Mouse (Mus musculus) liver, postnatal 0 days (tissue): ENCODE results near the gene Olfr347. TPM values are rescaled to one million over a fixed set of nuclear protein-coding genes. Genes with fewer than 3 reads are reported as not detected.

Experiments
- ATAC-seq: fragments of 200-750 bp; cut with Nextera tagmentation; 2 replicates; pipeline ENCODE4 v1.8.0; 2017; ENCODE audit warnings: mild to moderate bottlenecking, moderate library complexity
- DNase-seq: peaks from one replicate; pipeline ENCODE4 v3.0.0-alpha.2; 2016
- H3K27ac ChIP-seq: fragments of 300-500 bp; sonication (generic); 2 replicates; pipeline ENCODE4 v1.5.1; 2014; ENCODE audit warnings: antibody characterized with exemption, moderate library complexity, mild to moderate bottlenecking, low read depth
- H3K27me3 ChIP-seq: fragments of 300-500 bp; sonication (generic); 2 replicates; pipeline ENCODE4 v1.6.1; 2014; ENCODE audit warnings: low read length, control low read depth, mixed read lengths; ENCODE audit not compliant: insufficient read depth
- H3K36me3 ChIP-seq: fragments of 300-500 bp; sonication (generic); replicated peaks from 2 replicates; pipeline ENCODE4 v1.6.1; 2014; ENCODE audit warnings: mild to moderate bottlenecking, control low read depth, low read length, moderate library complexity, mixed read lengths; ENCODE audit not compliant: insufficient read depth
- H3K4me1 ChIP-seq: fragments of 300-500 bp; sonication (generic); 2 replicates; pipeline ENCODE4 v1.6.1; 2014; ENCODE audit warnings: antibody characterized with exemption, mild to moderate bottlenecking, control low read depth; ENCODE audit not compliant: insufficient read depth
- H3K4me2 ChIP-seq: fragments of 300-500 bp; sonication (generic); 2 replicates; pipeline ENCODE4 v1.6.1; 2014; ENCODE audit warnings: low read depth, mild to moderate bottlenecking, low read length, moderate library complexity, mixed read lengths
- H3K4me3 ChIP-seq: fragments of 300-500 bp; sonication (generic); 2 replicates; pipeline ENCODE4 v1.5.1; 2014; ENCODE audit warnings: low read depth, low read length
- H3K9ac ChIP-seq: fragments of 300-500 bp; sonication (generic); replicated peaks from 2 replicates; pipeline ENCODE4 v1.6.1; 2014; ENCODE audit warnings: mild to moderate bottlenecking, moderate library complexity
- H3K9me3 ChIP-seq: fragments of 300-500 bp; sonication (generic); 2 replicates; pipeline ENCODE4 v1.6.1; 2016; ENCODE audit warnings: mild to moderate bottlenecking, control low read depth, low read length, mixed read lengths
- CTCF ChIP-seq: sonication (generic); IDR thresholded peaks from 2 replicates; pipeline ENCODE4 v1.5.1; 2016; ENCODE audit warnings: antibody characterized with exemption, low read depth
- EP300 ChIP-seq: IDR thresholded peaks from 2 replicates; pipeline ENCODE4 v1.6.1; 2016; ENCODE audit warnings: antibody characterized with exemption, low read depth, mild to moderate bottlenecking
- WGBS: fragments of 180-500 bp; shearing (Covaris S2); extraction: QIAGEN DNeasy Blood & Tissue Kit; methylation state at CpG from one replicate; pipeline ENCODE4 v1.1.7; 2014; ENCODE audit not compliant: insufficient replicate concordance; 5-methylcytosine and 5-hydroxymethylcytosine counted together
- polyA plus RNA-seq: library from polyadenylated mRNA; unstranded; fragments of >200 nt; fragmentation: Nextera tagmentation; extraction: Ambion mirVana; gene quantifications from 2 replicates; pipeline ENCODE4 v1.2.1, GENCODE M21; 2015

The Olfr347 gene
- not detected in 2 replicates for polyA plus RNA-seq

DNA sequence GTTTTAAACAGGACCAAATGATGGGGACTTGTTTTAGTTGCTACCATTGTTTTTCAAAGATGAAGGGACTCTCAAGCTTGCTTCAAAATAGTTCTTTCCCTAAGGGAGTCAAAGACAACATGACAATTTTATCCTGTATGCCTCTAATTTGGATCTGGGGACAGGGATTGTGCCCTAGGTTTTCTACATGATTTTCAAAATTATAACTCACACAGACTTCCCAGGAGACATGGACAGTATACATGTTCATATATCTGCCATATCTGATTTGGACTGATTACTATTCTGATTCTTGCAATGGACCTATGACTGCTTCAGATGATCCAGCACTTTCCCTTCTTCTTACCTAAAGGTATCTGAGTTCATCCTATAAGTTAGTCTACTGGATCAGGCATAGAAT is at the start of gene Olfr347:
Gene Olfr347, plus strand, starts transcription at position 301 of the 400 bp plus-strand sequence.
- no peaks in the 10 kb centered on the region for H3K9me3 ChIP-seq
- no peaks in the 10 kb centered on the region for H3K36me3 ChIP-seq
- H3K4me2 ChIP-seq, result no peak within 1 kb of the TSS
- no peak within 1 kb of the TSS for H3K9ac ChIP-seq
- no peak for ATAC-seq
- no peaks in the 10 kb centered on the region for H3K27me3 ChIP-seq
- TF ChIP-seq EP300 (no peak), CTCF (no peak)
- H3K4me1 ChIP-seq, result no peaks in the 10 kb centered on the region
- H3K27ac ChIP-seq, result no peak within 1 kb of the TSS
- DNase-seq, result no peak
- no peak within 1 kb of the TSS for H3K4me3 ChIP-seq

DNA sequence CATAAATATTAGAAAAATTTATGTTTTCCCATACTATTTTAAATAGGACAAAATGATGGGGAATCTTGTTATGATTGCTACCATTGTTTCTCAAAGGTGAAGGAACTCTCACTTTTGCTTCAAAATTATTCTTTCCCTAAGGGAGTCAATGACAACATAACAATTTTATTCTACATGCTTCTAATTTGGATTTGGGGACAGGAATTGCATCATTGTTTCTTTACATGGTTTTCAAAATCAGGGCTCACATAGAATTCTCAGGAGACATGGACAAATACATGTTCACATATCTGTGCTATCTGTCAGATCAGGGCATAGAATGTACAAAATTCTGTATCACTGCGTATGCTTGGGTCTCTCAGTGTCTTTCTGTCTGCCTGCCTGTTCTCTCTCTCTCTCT is 46.2 kb upstream of the Olfr347 start, which contains the start of gene Olfr346:
Gene Olfr346, plus strand, starts transcription at position 301 of the 400 bp plus-strand sequence.
- Histone ChIP-seq H3K9me3 (no peaks in the 10 kb centered on the region), H3K9ac (no peak within 1 kb of the TSS), H3K36me3 (no peaks in the 10 kb centered on the region), H3K27ac (no peak within 1 kb of the TSS), H3K4me1 (no peaks in the 10 kb centered on the region), H3K4me2 (no peak within 1 kb of the TSS), H3K4me3 (no peak within 1 kb of the TSS), H3K27me3 (no peaks in the 10 kb centered on the region)
- no peak for TF ChIP-seq EP300
- TF ChIP-seq CTCF, result no peak
- ATAC-seq (no peak), DNase-seq (no peak)
- WGBS, result 71% methylated on average over 1 of the region's 1 CpGs

DNA sequence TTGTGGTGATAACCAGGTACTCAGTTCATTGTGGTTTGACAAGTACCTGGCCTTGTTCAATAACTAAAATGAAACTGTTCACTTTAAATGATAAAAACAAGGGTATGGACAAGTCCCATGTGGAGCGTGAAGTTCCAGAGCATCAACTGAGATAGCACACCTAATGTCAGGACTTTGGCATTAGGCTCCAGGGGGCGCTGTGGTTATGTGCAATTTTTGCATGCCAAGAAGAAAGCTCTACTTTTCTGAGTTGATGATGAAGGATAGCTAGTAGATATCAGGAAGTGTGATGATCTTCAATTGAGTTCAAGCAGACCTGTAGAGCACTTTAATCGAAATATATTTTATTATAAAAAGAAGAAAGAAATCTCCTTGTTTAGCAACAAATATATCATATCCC is 4.5 kb downstream of the Olfr347 start:
- DNase-seq (no peak), ATAC-seq (no peak)
- TF ChIP-seq EP300, result no peak
- TF ChIP-seq CTCF, result no peak
- H3K4me3 ChIP-seq, result no peak overlapping the region
- no peak overlapping the region for H3K27ac ChIP-seq
- no peak overlapping the region for H3K9ac ChIP-seq
- H3K27me3 ChIP-seq, result no peaks in the 10 kb centered on the region
- 52% methylated on average over 3 of the region's 3 CpGs for WGBS
- H3K9me3 ChIP-seq, result no peaks in the 10 kb centered on the region
- H3K4me2 ChIP-seq, result no peak overlapping the region
- no peaks in the 10 kb centered on the region for H3K4me1 ChIP-seq
- no peaks in the 10 kb centered on the region for H3K36me3 ChIP-seq

DNA sequence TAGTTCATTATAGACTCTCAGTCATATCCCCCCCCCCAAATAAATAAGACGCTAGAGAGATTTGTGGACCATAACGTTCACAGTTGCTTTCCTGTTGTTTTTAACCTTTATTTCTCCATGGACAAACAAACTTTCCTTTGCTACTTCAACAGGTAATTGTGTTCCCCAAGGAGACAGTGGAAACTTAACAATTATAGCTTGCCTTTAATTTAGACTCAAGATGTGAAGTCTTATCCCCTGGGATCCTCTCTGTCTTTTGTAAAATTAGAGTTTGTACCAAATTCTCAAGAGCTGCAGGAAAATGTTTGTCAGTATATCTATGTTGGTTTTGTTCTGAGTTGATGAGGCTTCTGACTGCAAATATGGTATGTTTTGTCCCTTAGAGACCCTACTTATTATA is 52.3 kb downstream of the Olfr347 start, which contains the start of gene Olfr348:
Gene Olfr348, plus strand, starts transcription at position 301 of the 400 bp plus-strand sequence.
- H3K36me3 ChIP-seq, result no peaks in the 10 kb centered on the region

More for the DNA sequence above, 52.3 kb downstream of the Olfr347 start, which contains the start of gene Olfr348:
- Histone ChIP-seq H3K27me3 (no peaks in the 10 kb centered on the region), H3K4me3 (no peak within 1 kb of the TSS), H3K4me1 (no peaks in the 10 kb centered on the region), H3K4me2 (no peak within 1 kb of the TSS), H3K27ac (no peak within 1 kb of the TSS), H3K9ac (no peak within 1 kb of the TSS), H3K9me3 (no peaks in the 10 kb centered on the region)
- ATAC-seq (no peak), DNase-seq (no peak)
- TF ChIP-seq EP300 (no peak), CTCF (no peak)
- WGBS, result 62% methylated on average over 2 of the region's 2 CpGs

Other genes with a start within 250 kb of the Olfr347 start
- gene Olfr341, start 249.4 kb upstream of the Olfr347 start, polyA plus RNA-seq, result not detected in 2 replicates
- not detected in 2 replicates for gene Olfr342, start 206.9 kb upstream of the Olfr347 start, polyA plus RNA-seq
- not detected in 2 replicates for gene Olfr344, start 165.2 kb upstream of the Olfr347 start, polyA plus RNA-seq
- not detected in 2 replicates for gene Olfr345, start 91.9 kb upstream of the Olfr347 start, polyA plus RNA-seq
- not detected in 2 replicates for gene Olfr346, start 46.1 kb upstream of the Olfr347 start, polyA plus RNA-seq
- not detected in 2 replicates for gene Olfr348, start 52.4 kb downstream of the Olfr347 start, polyA plus RNA-seq
- not detected in 2 replicates for gene Olfr50, start 58.6 kb downstream of the Olfr347 start, polyA plus RNA-seq
- not detected in 2 replicates for gene Olfr3, start 85.1 kb downstream of the Olfr347 start, polyA plus RNA-seq
- not detected in 2 replicates for gene Olfr350, start 114.4 kb downstream of the Olfr347 start, polyA plus RNA-seq
- not detected in 2 replicates for gene Olfr351, start 130.8 kb downstream of the Olfr347 start, polyA plus RNA-seq
- not detected in 2 replicates for gene Olfr352, start 136.6 kb downstream of the Olfr347 start, polyA plus RNA-seq
- gene Olfr353, start 161.0 kb downstream of the Olfr347 start, polyA plus RNA-seq, result not detected in 2 replicates
- not detected in 2 replicates for gene Olfr354, start 173.8 kb downstream of the Olfr347 start, polyA plus RNA-seq
- gene Olfr355, start 197.0 kb downstream of the Olfr347 start, polyA plus RNA-seq, result not detected in 2 replicates
- gene Olfr356, start 205.2 kb downstream of the Olfr347 start, polyA plus RNA-seq, result not detected in 2 replicates